Mouse (Mus musculus) brain, adult 10 weeks (tissue): Measurements from ENCODE around the gene Foxd2. TPM values are rescaled to one million over a fixed set of nuclear protein-coding genes. Genes with fewer than 3 reads are reported as not detected.

Source experiments
- polyA plus RNA-seq: library from polyadenylated mRNA; stranded (reverse); fragments of 350-450 nt; fragmentation: Illumina TruSeq; extraction: RNeasy Lipid Tissue Mini Kit (QIAGEN cat#74804); gene quantifications from one replicate; pipeline ENCODE4 v1.2.3, GENCODE M21; 2015; ENCODE audit warnings: low read depth, low replicate concordance

Gene Foxd2
- polyA plus RNA-seq: 0.22 TPM

DNA sequence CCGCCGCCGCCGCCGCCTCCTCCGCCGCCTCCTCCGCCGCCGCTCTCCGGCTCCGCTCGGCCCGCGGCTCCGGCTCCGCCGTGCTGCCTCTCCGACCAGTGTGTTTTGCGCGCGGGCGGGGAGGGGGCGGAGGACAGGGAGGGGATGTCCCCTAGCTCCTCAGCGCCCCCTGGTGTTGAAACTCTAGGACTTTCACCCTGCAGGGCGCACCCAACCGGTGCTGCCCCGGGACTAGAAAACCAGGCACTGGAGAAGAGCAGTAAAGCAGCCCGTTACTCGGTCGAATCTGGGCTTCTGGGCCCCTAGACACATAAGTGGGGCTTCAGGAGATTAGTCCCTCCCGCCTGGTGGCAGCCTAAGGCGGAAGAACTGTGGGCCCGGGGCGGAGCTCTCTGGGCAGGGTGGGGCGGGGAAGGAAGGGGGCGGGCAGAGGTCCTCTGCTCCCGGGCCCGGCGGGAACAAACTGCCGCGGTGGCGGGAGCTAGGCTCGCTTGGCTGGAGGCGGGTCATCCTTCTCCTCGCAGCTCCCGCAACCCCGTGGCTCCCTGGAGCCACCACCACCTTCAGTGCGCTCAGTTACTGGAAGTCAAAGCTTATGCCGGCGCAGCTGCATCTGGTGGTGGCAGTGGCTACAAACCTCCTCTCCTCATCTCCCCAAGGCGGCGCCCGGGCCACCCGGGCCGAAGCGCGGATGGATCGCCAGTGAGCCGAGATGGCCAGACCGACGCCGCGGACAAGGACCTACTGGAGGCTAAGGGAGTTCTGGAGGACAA, at the start of gene Foxd2:
TSS of gene Foxd2 (minus strand) at position 45 of the 773 bp plus-strand sequence.

GRCm38 (mm10) chr4:114925917-114926312, 17.2 kb upstream of the Foxd2 start, which contains the start of gene Foxe3:
TSS of gene Foxe3 (minus strand) at chr4:114926013.

Other genes with a start within 250 kb of the Foxd2 start
- gene Gm12830, start 87.2 kb downstream of the Foxd2 start, polyA plus RNA-seq: not detected
- gene Foxe3, start 17.1 kb upstream of the Foxd2 start, polyA plus RNA-seq: not detected
- gene Cmpk1, start 78.4 kb upstream of the Foxd2 start, polyA plus RNA-seq: 112 TPM
- gene Stil, start 91.3 kb upstream of the Foxd2 start, polyA plus RNA-seq: 0.34 TPM
- gene Tal1, start 147.6 kb upstream of the Foxd2 start, polyA plus RNA-seq: 3.0 TPM
- 0.83 TPM for gene Pdzk1ip1, start 179.8 kb upstream of the Foxd2 start, polyA plus RNA-seq
- gene Cyp4x1, start 225.4 kb upstream of the Foxd2 start, polyA plus RNA-seq: 10.1 TPM